Mouse (Mus musculus) 3T3-L1 (cell line): Measurements from ENCODE around the gene Ugt1a10.
"Not testable (repeated sequence)": the region's sequence is repeated elsewhere in the genome, so short reads cannot be mapped to it uniquely, and the experiment has no call there.

Experiments
- DNase-seq: peaks from one replicate; pipeline ENCODE4 v3.0.0-alpha.2; 2015; ENCODE audit warnings: low read depth, low spot score

Ugt1a10 gene

DNA sequence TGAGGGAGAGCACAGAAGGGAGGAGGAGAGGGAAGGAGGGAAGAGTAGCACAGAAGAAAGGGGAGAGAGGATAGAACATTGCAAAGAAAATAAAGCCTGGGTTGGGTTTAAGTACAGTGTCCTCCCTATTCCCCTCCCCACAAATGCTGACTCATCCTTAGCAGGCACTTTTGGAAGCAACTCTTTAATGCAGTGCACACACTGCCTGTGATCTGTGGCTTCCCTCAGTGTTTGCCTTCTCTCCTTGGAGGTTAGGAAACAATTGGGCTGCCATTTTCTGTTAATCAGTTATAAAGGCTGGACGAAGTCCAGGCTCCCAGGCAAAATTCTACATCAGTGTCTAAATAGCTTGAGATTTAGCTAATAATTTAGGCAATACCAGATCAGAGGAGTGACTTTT, 85.3 kb downstream of the Ugt1a10 start:
- peak; percentile 25 for DNase-seq

DNA sequence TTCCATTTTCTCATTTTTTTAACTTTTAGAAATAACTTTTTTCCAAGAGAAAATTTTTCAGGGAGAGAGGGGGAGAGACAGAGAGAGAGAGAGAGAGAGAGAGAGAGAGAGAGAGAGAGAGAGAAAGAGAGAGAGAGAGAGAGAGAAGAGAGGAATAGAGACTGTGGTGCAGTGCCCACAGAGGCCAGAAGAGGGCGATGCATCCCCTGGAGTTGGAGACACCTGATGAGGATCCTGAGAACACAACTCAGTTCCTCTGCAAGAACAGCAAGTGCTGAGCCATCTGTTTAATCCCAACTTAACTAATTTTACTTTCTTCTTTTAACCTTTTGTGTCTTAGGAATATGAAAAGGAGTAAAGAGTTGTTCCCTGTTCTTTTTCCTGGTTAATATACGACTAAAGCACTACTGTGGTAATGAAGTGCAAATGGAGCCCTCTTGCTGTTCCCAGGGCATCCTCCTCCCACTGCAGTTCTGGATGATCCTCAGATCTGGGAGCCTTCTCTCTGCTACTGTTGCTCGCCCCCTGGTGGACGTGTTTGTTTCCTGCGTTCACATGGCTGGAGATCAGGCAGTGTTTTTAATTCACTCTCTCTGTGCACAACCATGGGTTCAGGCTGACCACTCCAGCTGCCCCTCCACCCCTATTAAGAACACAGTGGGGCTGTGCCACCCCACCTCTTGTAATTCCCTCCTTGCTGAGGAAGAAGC, 88.9 kb downstream of the Ugt1a10 start:
- DNase-seq: peak; percentile 65

DNA sequence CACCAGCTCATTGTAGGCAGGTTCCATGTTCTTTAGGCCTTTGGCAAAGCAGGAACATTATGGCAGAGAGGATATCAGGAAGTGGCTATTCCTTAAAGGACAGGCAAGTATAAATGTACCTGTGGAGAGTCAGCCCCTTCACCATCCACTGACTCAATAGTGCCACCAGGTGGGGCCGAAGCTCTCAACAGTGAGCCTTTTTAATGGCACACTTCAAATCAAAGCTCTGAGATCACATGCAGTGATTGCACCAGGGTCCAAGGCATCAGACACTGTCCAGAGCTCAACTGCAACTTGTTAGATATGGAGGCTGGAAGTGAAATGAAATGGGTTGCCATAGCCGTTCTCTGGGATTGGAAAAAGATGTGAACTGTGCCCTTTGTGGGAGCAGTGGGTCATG, 90.1 kb downstream of the Ugt1a10 start:
- peak; percentile 63 for DNase-seq

DNA sequence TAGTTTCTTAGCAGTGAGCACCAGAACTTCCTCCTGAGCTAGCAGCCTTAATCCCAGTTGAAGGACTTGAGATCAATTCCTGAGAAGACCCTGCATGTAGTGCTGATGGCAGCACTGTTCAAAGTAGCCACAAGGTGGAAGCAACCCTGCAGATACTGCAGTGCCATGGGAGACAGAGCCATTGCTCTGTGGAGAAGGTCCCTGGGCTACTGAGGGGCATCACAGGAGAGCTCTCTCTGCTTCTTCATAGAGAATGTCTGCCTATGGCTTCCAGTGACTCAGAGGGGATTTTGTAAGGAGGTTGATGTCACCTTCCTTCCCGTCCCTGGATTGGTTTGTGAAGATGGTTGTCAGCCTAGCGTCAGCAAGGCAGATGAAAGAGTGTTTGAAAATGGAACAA, 94.9 kb downstream of the Ugt1a10 start:
- peak; percentile 21 for DNase-seq

DNA sequence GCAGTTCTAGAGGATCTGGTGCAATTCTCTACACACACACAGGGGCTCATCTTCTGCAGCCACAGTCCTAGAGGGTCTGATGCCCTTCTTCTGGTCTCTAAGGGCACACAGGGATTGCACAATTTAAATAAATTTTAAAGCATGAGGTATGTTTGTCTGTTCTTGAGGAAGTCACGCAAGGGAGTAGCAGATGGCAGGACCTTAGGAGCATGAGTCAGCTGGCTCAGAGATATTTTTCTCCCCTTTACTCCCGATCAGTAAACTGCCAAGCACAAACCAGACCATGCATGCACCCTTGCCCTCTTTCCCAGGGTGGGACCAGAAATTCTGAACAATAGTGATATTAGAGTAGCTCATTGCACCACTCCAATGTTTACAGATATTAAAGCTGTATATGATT, 103.2 kb downstream of the Ugt1a10 start:
- DNase-seq: no peak

DNA sequence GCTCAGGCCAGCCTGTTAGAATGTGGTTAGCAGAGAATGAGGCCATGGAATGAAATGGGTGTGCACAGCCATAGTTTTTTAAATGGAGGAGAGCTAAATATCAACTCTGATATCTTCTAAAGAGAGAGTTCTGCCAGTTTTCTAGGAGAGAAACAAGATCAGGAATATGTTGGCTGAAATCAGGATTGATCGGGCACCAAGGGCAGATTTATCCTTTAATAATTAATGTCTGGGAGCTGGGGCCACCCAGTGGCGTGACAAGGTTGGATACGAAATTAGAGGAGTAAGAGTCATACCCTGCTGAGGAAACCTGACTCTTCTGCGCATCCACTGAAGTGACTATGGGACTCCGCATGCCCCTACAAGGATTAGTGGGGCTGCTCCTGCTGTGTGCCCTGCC, 110.5 kb downstream of the Ugt1a10 start, which contains the start of gene Ugt1a5:
Gene Ugt1a5 (plus strand): TSS at position 302 of the 400 bp plus-strand sequence.
- no peak for DNase-seq

DNA sequence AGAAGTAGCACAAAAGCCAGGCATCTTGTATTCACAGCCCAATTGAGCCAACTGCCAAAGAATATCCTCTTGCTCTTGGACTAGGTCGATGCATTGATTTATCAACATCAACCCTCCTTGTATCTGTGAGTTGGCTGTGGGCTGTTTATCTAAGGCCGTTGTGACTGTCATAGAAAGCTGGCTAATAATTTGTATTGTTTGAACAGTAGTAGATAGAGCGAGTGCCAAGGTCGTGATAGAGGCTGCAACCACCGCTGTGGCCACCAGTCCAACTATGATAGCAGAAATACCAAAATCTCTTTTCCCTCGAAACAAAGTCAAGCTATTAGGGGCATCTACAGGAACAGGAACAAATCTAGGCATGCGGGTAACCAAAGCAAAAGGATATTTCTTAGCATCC, 117.0 kb downstream of the Ugt1a10 start:
- not testable (repeated sequence) for DNase-seq

DNA sequence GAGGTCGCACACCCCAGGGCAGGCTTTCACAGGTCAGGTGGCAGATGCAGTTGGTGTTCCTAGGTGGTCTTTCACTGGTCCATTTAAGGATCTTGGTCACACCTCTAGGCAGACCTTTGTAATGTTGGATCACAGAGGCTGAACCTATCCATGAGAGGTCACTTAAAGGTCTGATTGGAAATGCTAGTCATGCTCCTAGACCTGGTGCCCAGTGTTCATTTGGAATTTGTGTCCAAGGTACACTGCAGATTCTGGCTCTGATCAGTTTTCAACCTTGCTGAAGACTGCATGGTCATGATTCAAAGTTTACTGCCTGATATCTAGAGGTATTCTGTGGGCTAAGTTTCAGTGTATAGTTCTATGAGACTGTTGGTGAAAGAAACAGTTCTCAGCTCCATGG, 124.5 kb downstream of the Ugt1a10 start:
- no peak for DNase-seq

DNA sequence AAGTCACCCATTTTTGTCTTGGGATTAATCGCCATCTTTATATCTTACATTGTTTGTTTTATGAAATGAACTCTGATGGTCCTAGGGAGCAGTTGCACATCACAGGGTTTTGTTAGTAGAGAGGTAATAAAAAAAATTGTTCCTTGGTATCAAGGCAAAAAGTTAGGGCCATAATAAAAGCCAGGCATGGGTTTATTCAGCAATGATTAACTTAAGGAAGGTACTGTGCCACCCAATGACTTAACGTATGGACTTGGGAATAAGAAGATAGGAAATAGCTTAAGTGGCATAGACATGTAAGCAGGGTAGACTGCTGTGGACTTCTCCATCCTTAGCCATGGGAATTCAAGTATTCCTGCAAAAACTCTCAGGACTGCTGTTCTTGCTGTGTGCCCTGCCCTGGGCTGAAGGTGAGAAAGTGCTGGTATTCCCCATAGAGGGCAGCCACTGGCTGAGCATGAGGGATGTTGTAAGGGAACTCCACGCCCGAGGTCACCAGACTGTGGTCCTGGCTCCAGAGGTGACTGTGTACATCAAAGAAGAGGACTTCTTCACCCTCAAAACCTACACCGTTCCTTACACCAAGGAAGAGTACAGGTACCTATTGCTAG, 131.2 kb downstream of the Ugt1a10 start:
- DNase-seq: no peak

DNA sequence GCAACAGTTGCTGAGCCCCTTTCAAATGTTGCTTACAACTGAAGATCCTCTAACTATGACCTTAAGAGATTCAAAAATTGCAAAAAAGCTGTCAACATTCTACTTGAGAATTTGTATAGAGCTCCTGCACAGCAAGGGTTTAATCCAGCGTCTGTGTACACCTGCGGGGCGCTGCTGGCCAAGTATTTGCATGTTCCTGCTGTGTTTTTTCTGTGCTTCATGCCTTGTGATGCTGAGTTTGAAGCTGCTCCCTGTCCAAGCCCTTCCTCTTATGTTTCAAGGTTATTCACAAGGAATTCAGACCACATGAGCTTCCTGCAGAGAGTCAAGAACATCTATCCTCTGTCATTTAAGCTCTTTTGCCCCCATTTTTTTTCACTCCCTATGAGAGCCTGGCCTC, 136.9 kb downstream of the Ugt1a10 start:
- DNase-seq: no peak

DNA sequence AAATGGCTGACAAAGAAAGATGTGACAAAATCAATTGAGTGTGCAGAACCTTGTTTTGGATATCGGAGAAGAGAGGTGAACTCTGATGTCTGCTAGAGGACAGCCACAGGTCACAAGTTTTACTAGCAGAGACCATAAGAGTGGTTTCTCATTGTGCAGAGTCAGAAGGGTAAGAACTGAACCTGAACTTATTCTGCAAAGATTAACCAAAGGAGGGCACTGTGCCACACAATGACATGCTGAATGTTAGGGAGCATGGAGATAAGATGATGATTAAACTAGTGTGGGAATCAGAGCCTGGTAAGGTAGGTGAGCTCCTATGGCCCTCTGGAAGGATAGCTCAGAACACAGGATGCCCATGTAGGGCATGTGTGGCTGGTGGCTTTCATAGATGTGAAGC, 140.5 kb downstream of the Ugt1a10 start:
- no peak for DNase-seq

DNA sequence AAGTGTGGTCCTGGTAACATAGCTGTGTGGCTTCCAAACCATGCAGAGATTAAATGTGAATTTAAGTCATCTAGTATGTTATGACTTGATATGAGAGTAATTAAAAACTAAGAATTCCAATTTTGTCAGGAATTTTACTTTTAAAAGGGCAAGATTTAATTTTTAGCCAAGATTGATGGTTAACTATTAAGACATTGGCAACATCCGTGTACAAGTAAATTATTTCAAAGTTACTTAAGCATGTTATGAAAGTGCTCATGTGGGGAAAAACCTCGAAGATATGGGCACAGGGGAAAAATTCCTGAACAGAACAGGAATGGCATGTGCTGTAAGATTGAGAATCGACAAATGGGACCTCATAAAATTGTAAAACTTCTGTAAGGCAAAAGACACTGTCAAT, 142.3 kb downstream of the Ugt1a10 start:
- DNase-seq: no peak

DNA sequence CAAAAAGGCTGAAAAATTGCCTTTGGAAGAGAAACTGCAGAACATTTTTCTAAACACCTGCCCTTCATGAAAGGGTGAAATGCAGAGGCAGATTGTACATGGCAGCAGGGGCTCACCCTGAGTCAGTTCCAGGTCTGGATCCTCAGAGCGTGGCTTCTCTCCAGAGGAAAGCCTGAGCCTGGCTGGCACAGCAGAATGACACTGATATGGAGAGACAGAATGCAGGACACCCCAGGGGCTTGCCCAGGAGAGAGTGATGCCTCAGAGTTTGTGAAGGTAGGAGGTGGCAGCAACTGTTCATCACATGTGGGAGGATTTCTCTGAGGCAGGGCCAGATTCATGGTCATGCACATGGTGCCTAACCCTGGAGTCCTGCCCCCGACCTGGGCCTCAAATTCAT, 144.8 kb downstream of the Ugt1a10 start:
- no peak for DNase-seq

DNA sequence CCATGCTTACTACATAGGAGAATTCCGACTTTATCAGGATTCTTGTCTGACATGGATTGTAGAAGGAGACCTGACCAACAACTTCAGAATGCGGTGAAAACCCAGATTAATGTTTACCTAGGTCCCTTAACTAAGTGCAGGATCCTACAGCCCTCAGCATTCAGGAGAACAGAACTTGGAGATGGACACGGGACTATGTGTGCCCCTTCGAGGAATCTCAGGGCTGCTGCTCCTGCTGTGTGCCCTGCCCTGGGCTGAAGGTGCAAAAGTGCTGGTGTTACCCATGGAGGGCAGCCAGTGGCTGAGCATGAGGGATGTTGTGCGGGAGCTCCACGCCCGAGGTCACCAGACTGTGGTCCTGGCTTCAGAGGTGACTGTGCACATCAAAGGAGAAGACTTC, 145.3 kb downstream of the Ugt1a10 start, which contains the start of gene Ugt1a2:
Gene Ugt1a2 (plus strand): TSS at position 146 of the 400 bp plus-strand sequence.
- no peak for DNase-seq

DNA sequence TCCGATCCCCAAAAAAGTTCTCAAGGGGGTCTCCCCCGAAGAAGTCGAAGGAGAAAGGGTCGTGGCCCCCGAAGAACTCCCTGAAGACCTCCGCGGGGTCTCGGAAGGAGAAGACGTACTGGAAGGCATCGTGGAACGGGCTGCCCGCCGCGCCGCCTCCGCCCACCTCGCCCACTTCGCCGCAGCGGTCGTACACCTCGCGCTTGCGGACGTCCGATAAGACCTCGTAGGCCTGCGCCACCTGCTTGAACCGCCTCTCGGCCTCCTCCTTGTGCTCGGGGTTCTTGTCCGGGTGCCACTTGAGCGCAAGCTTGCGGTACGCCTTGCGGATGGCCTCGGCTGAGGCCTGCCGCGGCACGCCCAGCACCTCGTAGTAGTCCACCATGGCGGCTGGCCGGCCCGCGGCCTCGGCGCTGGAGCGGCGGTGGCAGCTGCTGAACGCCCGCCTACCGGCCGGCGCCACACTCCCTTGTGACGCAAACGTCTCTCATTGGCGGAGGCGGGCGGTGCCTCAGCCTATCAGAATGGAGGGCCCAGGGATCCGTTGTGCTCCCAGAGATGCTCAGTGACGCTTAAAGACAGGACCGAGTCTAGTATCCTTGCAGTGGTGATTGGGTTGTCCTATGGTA, 150.2 kb downstream of the Ugt1a10 start, which contains the start of gene Dnajb3:
Gene Dnajb3 (minus strand): TSS at position 489 of the 629 bp plus-strand sequence.
- DNase-seq: no peak

DNA sequence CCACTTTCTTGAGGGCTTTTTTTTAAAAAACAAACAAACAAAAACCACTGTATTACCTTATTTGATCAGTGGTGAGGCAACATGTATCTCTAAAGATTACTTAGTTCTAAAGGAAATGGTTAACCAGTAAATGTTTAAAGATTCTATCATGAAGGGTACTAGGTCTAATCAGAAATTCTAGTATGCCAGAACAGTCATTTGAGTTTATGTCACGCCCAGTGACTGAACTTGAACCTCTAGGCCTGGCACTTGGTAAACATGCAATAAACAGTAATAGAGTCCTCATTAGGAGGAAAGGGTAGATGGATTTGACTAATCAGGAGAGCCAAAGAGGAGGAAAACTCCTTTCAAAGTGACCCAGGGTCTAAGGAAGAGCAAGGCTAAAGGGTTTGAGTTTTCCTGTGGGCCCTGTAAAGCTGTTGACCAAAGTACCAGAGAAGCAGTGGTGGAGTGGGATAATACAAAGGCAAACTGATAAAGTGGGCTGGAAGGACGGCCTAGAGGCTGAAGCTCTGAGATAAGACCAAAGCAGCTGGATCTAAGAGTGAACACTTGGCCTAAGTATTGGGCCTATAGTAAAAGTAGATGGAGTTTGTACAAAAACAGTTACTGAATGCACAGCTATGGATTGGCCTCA, 151.8 kb downstream of the Ugt1a10 start:
- DNase-seq: no peak

DNA sequence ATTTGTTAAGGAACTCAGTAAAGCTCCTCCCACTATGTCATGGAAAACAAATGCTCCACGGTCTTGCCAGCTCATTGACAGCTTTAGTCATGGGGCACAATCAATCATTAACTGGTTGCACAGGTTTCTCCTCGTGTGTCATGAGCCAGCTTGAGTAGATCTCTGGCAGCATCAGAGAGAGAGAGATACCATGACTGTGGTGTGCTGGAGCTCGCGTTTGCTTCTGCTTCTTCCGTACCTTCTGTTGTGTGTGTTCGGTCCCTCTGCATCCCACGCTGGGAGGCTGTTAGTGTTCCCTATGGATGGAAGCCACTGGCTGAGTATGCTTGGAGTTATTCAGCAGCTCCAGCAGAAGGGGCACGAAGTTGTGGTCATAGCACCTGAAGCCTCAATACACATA, 156.6 kb downstream of the Ugt1a10 start, which contains the start of gene Ugt1a1:
Gene Ugt1a1 (plus strand): TSS at position 148 of the 400 bp plus-strand sequence.
- DNase-seq: peak; percentile 2

DNA sequence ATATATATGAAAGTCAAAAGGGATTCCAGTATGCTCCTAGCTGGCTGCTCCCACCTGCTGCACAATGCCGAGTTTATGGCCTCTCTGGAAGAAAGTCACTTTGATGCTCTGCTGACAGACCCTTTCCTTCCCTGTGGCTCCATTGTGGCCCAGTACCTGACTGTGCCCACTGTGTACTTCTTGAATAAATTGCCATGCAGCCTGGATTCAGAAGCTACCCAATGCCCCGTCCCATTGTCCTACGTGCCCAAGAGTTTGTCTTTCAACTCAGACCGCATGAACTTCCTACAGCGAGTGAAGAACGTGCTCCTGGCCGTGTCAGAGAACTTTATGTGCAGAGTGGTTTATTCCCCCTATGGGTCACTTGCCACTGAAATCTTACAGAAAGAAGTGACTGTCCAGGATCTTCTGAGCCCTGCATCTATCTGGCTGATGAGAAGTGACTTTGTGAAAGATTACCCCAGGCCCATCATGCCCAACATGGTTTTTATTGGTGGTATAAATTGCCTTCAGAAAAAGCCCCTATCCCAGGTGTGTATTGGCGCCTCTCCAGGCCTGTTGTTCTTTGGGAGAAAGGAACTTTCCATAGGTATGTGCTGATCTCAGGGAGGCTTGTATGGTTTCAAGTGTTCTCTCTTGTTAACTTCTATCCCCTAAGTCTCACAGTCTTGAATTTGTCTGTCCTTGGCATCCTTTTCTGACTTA, 157.3 kb downstream of the Ugt1a10 start:
- peak; percentile 5 for DNase-seq

DNA sequence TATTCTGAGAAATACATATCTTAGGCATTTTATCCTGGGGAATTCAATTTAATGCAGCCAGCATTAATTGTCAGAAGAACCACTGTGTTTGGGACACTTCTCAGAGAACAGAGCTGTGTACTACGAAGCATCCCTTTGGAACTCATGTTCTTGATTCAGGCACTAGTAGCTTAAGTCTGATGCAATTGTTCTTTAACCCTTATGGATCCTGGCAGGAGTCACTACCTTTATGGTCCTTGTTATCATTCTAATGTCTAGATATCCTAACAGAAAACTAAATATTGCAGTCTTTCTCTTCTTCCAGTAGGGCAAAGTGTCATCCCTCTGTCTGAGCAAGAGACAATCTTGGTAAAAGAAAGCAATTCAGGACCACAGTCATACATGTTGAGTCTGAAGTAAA, 157.9 kb downstream of the Ugt1a10 start:
- DNase-seq: peak; percentile 7

DNA sequence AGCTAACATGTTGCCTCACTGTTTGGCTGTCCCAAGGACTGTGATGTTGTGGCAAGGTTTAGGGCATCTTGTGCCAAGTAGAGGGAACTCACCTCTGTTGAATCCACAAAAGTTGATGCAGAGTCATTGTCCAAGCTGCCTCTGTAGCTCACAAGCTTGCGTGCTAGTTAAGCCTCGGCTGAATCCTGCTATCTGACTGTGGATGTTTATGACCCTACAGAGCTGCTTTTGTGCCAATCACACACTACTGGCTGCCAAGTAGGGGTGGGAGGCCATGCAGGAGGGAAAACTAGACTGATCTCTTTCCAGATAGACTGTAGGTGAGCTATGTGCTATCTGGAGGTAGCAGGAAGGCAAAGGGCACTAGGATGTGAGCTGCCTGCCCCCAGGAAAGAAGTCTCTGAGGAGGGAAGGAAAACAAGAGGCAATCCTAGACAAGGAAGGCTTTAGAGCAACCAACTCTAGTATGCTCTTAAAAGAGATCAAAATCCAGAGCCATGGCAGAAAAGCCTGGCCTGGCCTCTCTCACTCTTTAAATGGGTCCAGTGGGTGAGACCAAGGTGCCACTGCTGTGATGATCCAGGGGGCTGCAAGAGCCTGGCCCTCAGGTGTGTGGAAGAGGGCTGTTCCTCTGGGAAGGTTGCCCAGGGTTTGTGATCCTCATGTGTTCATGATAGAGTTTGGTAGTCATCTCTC, 158.7 kb downstream of the Ugt1a10 start:
- peak; percentile 10 for DNase-seq

DNA sequence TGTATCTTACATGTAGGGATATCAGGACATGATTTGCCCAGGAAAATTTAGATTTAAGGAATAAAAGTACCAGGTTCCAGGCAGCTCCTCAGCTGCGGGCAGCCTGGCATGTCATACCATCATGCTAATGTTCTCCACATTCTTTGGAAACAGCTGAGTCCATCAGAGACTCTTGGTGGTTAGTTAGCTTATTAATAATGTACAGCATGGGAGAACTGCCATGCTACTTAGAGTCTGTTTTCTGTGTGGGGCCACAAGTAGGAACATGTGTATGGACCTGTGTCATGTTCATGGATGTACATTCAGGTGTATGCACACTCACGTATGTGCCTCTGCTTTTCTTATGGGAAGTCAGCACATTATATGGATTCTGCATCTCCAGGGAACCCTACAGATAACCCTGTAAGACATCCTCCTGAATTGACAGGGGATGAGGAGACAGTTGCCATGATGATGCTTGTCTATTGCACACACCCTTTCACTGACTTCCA, 159.3 kb downstream of the Ugt1a10 start:
- peak; percentile 4 for DNase-seq
